Mouse (Mus musculus) telencephalon, adult 2 months (tissue): Measurements from ENCODE around the gene Tmem185b.

Source experiments
- DNase-seq: peaks from one replicate; pipeline ENCODE4 v3.0.0-alpha.2; 2011; ENCODE audit warnings: low read depth, low spot score

The Tmem185b gene

GRCm38 (mm10) chr1:119525689-119526591 is at the start of gene Tmem185b:
Tmem185b (plus strand) TSS chr1:119526160.
- DNase-seq = peak; percentile 58

- DNase-seq = no peak
Measured at GRCm38 (mm10) chr1:119476905-119477353, 49.0 kb upstream of the Tmem185b start.

GRCm38 (mm10) chr1:119479641-119480040 is 46.3 kb upstream of the Tmem185b start:
- DNase-seq = no peak

DNA sequence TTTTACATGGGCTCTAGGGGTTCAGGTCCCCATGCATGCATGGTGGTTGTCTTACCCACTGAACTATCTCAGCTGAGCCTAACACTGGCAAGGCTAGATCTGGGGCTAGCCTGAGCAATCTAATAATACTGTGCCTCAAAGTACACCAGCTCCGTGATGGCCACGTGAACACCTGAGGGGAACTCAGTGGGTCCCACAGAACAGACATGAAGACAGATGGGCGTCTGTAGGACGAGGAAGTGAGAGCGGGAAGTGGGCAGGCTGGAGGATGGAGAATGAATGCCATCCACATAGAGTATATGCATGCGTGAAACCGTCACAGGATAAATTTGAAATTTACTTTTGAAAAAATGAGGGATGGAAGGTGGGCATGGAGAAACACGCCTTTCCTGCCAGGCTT is 45.3 kb upstream of the Tmem185b start:
- DNase-seq = no peak

DNA sequence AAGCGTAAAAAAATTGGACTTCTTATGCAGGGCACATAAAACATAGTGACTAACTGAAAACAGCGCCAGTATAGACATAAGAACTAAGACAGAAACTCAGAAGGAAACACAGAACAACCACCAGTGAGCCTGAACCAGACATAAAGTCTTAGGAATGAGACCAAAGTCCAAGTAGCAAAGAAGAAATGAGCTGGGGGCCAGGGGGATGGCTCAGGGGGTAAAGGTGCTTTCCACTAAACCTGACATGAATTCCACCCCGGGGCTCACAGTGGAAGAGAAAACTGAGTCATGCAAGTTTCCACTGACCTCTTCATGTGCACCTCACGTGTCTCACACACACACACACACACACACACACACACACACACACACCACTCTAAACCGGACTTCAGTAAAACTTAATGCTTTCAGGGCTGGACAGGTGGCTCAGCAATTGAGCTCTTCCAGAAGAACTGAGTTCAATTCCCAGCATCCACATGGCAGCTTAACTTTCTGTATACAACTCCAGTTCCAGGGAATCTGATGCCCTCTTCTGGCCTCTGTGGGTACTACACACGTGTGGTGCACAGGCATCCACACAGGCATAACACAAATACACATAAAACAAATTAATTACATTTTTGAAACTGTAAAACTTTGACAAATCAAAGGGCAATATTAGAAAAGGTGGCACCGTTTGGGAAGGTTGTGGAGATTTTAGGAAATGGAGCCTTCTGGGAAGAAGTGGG is 44.6 kb upstream of the Tmem185b start:
- no peak for DNase-seq

DNA sequence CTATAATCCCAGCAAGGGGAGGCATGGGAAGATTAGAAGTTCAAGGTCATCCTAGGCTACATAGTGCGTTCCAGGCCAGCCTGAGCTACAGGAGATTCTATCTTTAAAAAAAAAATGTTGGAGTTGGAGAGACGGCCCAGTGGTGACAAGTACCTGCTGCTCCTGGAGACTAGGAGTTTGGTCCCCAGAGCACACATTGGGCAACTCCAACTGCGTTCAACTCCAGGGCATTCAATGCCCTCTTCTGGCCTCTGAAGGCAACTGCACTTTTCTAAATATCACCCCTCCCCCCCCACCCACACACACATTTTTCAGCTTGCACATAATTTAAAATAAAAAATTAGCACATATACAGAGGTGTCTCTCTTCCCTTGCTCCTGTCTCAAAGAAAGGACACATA is 43.1 kb upstream of the Tmem185b start:
- no peak for DNase-seq

- no peak for DNase-seq
Measured at GRCm38 (mm10) chr1:119484457-119484856, 41.5 kb upstream of the Tmem185b start.

DNA sequence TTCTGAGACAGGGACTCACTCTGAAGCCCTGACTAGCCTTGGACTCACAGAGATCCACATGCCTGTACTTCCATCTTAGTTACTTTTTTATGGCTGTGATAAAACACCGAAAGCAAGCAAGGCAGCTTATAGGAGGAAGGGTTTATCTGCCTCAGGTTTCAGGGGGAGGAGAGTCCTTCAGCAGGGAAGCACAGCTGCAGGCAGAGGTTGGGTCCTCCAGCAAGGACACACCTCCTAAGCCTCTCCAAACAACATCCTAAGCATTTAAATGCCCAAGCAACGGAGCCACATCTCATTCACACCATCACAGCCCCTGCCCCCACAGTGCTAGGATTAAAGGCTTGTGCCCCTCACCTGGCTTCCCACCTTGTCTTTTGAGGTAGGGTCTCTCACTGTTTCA is 40.1 kb upstream of the Tmem185b start:
- no peak for DNase-seq

DNA sequence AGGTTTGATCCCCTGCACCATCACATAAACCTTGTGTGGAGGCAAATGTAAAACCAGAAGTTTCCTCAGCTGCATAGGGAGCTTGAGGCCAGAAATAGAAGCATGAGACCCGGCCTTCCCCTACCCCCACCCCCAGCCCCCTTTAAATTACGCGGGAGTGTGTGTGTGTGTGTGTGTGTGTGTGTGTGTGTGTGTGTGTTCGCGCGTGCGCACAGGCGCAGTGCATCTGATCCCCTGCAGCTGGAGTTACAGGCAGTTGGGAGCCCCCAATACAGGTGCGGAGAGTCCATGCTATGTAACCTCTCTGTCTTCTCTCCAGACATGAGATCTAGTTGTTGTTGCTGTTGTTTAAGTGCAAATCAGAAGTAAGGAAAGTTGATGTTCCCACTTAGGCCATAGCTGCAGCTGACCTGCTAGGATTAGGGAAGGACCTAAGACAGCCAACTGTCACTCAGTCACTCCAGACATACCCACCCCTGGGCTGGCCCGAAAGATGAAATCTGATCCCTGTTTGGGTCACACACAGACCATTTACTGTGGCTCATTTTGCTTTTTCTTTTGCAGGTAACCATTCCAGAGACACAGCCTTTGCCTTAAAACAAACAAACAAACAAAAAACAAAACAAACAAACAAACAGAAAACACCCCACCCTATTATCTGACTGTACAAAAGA is 37.9 kb upstream of the Tmem185b start:
- no peak for DNase-seq

GRCm38 (mm10) chr1:119490765-119491164 is 35.2 kb upstream of the Tmem185b start:
- DNase-seq = no peak

GRCm38 (mm10) chr1:119492097-119492496 is 33.9 kb upstream of the Tmem185b start:
- no peak for DNase-seq

DNA sequence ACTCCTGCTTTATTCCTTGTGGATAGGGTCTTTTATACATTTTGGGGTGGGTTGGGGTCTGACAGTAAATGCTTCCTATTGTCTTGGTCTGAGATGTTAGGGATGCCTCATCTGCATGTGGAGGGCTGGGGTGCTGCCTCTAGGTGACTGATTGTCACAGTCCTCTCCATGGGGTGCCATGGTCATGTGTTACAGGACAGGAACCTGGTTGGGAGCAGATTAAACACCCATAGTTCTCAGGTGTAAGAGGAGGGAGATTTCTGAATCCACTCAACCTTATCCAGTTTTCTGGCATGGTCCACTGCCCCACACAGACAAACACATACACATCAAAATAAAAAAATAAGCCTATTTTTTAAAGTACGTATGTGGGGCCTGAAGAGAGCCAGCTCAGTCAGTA is 33.5 kb upstream of the Tmem185b start:
- no peak for DNase-seq

DNA sequence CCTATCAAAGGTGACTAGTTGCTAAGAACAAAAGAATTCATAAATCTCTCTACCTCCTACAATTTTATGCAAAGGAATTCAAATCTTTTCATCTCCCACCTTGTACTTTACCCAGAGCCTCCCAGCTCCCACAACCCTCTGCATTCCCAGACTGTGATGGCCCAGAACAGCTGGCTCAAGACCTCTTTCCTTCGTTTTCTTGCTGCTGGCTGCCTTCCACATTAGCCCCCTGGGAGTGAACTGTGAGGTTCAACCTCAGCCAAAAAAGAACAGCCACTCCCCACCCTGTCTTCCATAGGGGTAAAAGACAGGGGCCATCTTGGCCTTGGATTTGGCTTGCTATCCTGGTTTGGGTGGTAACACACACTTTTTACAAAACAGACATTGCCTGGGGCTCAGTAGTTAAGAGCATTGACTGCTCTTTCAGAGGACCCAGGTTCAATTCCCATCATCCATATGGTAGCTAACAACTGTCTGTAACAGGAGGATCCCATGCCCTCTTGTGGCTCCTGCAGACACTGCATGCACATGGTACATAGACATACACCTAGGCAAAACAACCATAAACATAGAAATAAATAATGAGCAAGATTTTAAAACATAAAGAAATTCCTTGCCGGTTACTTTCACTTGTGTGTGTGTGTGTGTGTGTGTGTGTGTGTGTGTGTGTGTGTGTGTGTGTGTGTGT is 31.8 kb upstream of the Tmem185b start:
- DNase-seq = no peak

DNA sequence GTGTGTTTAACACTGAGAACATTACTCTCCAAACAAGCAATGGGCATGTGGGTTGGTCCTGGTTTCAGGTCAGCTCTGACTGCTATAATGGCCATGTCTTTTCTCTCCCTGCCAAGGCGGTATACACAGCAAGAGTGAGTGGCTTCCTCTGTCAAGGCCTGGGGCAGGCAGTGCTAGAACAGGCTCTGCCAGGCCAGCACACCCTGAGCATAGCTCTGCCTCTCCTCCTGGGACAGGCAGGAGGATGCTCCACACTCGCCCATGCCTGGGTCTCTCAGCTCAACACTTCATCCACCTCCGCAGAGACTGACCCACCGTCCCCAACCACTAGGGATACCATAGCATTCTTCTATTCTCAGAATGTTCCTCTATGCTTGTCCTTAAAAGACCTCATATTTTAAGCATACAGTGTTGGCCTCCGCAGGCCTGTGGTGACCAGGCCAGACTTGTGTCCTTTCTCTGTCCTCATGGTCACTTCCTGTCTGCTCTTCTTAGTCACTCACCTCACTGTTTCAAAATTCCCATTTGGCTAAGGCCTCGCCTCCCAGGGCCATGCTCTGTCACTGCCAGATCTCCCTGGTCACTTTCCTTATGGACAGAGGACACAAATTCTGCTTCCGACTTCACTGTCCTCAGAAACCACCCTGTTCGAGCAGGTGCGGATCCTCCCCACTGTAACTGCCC is 31.1 kb upstream of the Tmem185b start:
- no peak for DNase-seq

GRCm38 (mm10) chr1:119495396-119495775 is 30.6 kb upstream of the Tmem185b start:
- DNase-seq = no peak

DNA sequence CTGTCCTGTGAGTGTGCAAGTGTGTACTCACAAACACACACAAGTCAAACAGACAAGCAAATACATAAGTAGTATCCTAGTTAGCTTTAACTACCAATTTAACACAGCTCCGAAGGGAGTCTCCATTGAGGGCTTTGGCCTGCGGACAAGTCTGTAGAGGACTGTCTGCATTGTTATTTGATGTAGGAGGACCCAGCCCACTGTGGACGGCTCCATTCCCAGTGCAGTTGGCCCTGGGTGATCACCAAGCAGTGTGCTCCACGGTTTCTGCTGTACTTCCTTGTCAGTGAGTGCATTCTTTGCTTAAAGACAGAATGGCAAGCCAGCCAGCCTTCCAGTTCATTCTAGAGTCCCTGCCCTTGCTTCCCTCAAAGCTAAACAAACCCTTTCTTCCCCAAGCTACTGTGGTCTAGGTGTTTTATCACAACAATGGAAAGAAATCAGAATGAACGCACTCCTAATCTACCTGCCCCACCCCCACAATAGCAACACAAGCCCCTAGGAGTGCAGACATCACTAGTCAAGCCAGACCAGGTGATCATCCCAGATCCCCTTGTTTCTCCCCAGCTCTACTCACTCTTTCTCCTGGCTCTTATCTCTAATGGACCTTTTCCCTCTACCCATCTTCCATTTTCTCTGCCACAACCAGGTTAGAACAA is 28.5 kb upstream of the Tmem185b start:
- DNase-seq = no peak

DNA sequence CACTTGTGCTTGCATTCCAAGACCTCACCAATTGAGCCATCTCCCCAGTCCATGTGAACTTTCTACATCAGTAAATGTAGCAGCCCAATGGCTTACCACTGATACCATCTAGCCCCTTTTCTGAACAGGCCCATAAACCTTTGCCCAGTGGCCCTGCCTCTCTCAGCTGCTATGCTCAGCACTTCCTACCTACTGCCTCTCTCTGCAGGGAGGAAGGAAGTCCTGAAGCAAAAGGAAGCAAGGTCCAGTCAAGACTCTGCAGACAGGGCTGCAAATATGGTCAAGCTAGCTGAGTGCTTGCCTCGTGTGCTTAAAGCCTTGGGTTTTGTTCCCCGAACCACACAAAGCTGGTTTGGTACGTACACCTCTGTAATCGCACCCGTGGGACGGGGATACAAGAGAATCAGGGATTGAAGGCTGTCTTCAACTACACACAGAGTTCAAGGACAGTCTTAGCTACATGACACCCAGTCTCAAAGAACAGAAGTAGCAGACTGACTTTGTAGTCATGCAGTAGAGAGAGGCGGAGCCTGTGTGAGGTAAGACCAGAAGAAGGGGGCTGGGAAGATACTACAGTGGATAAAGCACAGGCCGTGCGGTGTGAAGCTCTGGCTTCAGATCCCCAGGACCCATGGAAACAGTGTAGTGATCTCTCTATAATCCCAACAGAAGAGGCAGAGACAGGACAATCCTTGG is 27.3 kb upstream of the Tmem185b start:
- no peak for DNase-seq

DNA sequence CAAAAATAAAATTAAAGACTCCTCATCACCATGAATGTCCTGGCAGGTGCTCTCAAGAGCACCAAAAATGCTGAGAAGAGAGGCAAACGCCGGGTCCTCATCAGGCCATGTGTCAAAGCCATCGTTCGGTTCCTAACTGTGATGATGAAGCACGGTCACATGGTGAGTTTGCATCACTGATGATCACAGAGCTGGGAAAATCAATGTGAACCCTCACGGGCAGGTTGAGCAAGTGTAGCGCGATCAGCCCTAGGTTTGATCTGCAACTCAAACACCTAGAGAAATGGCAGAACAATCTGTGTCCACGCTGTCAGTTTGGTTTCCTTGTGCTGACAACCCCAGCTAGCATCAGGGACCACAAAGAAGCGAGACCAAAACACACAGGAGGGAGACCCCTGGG is 26.5 kb upstream of the Tmem185b start:
- no peak for DNase-seq

DNA sequence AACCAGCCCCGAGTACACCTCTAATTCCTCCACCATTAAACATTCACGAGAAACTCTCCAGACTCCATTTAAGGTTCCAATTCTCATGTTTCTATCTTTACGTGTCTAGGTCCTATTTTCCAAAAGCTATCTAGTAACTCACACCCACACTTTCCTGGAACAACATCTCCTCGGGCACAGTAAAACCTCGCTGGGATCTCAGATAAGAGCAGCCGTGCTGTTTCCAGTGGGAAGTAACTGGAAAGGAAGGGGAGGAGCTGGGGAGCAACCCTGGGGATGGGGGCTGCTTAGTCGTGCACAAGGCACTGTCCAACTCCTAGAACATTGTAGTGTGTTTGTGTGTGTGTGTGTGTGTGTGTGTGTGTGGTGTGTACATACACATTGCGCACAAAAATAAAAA is 24.1 kb upstream of the Tmem185b start:
- peak; percentile 33 for DNase-seq

- DNase-seq = no peak
Measured at GRCm38 (mm10) chr1:119502729-119503128, 23.2 kb upstream of the Tmem185b start.
